Mouse (Mus musculus) embryonic fibroblast, embryonic 13.5 days (primary cell): Measurements from ENCODE around the gene Pbx3.

Source experiments
- CTCF ChIP-seq: IDR thresholded peaks from 2 replicates; pipeline ENCODE4 v1.5.1; 2011; ENCODE audit warnings: mild to moderate bottlenecking, control low read depth, low read length, moderate library complexity, borderline replicate concordance; ENCODE audit not compliant: insufficient read depth
- POLR2A ChIP-seq: IDR thresholded peaks from 2 replicates; pipeline ENCODE4 v1.6.1; 2011; ENCODE audit warnings: low read depth, mild to moderate bottlenecking, control low read depth, low read length, moderate library complexity

- no peak for TF ChIP-seq CTCF
- TF ChIP-seq POLR2A = no peak
These were observed 133.6 kb downstream of the Pbx3 start for GRCm38 (mm10) chr2:34239315-34239858.
